Mouse (Mus musculus): ENCODE data around the gene Il23r.

- TF ChIP-seq CTCF (IDR thresholded peaks at IDR 0.05; ENCODE audit: low read depth, low read length) (no peak), POLR2A (IDR thresholded peaks at IDR 0.05; ENCODE audit: extremely low read depth, insufficient read depth, low read length) (no peak)
Measured at GRCm38 (mm10) chr6:67510752-67511151, 19.1 kb upstream of the Il23r start.

All from liver, adult 2 months (tissue).